Mouse (Mus musculus) hindbrain, embryonic 14.5 days (tissue): Measurements from ENCODE around the gene Babam1. TPM values are rescaled to one million over a fixed set of nuclear protein-coding genes. Genes with fewer than 3 reads are reported as not detected.

ENCODE experiments used
- polyA plus RNA-seq: library from polyadenylated mRNA; unstranded; fragments of >200 nt; fragmentation: Nextera tagmentation; extraction: Ambion mirVana; gene quantifications from 2 replicates; pipeline ENCODE4 v1.2.1, GENCODE M21; 2014

Gene Babam1
- polyA plus RNA-seq, 1 experiment from 2014 or later = 89.7 TPM

Other genes starting within 250 kb of the Babam1 start
- 15.7 and 16.9 TPM in 2 replicates for gene Myo9b, start 124.1 kb upstream of the Babam1 start, polyA plus RNA-seq
- gene Haus8, start 123.9 kb upstream of the Babam1 start, polyA plus RNA-seq = 55.6 and 58.8 TPM in 2 replicates
- gene Use1, start 30.0 kb upstream of the Babam1 start, polyA plus RNA-seq = 112 and 126 TPM in 2 replicates
- 4.8 and 5.0 TPM in 2 replicates for gene Ocel1, start 25.6 kb upstream of the Babam1 start, polyA plus RNA-seq
- 35.9 and 37.5 TPM in 2 replicates for gene Nr2f6, start 14.9 kb upstream of the Babam1 start, polyA plus RNA-seq
- gene Ushbp1, start 1.1 kb upstream of the Babam1 start, polyA plus RNA-seq = 4.7 and 6.0 TPM in 2 replicates
- gene Ankle1, start 9.1 kb downstream of the Babam1 start, polyA plus RNA-seq = 3.8 and 4.7 TPM in 2 replicates
- gene Abhd8, start 66.8 kb downstream of the Babam1 start, polyA plus RNA-seq = 125 and 126 TPM in 2 replicates
- gene Mrpl34, start 68.1 kb downstream of the Babam1 start, polyA plus RNA-seq = 158 and 195 TPM in 2 replicates
- gene Dda1, start 72.3 kb downstream of the Babam1 start, polyA plus RNA-seq = 218 and 236 TPM in 2 replicates
- gene Ano8, start 89.1 kb downstream of the Babam1 start, polyA plus RNA-seq = 8.5 and 10.6 TPM in 2 replicates
- gene Gtpbp3, start 91.2 kb downstream of the Babam1 start, polyA plus RNA-seq = 4.7 and 7.3 TPM in 2 replicates
- 9.2 and 10.5 TPM in 2 replicates for gene Plvap, start 114.9 kb downstream of the Babam1 start, polyA plus RNA-seq
- 0.22 and 0.92 TPM in 2 replicates for gene Ccdc194, start 128.8 kb downstream of the Babam1 start, polyA plus RNA-seq
- 4.0 and 5.4 TPM in 2 replicates for gene Bst2, start 140.6 kb downstream of the Babam1 start, polyA plus RNA-seq
- gene Mvb12a, start 146.1 kb downstream of the Babam1 start, polyA plus RNA-seq = 50.8 and 66.6 TPM in 2 replicates
- gene Tmem221, start 162.0 kb downstream of the Babam1 start, polyA plus RNA-seq = 0.32 TPM in 1 of 2 replicates, not detected in the other
- gene Nxnl1, start 169.7 kb downstream of the Babam1 start, polyA plus RNA-seq = 0.13 TPM in 1 of 2 replicates, not detected in the other
- gene Slc27a1, start 172.0 kb downstream of the Babam1 start, polyA plus RNA-seq = 41.6 and 57.3 TPM in 2 replicates
- gene Pgls, start 195.3 kb downstream of the Babam1 start, polyA plus RNA-seq = 243 and 246 TPM in 2 replicates
- 5.2 and 5.7 TPM in 2 replicates for gene Fam129c, start 200.8 kb downstream of the Babam1 start, polyA plus RNA-seq
- 62.4 and 66.0 TPM in 2 replicates for gene Colgalt1, start 214.1 kb downstream of the Babam1 start, polyA plus RNA-seq